Mouse (Mus musculus): ENCODE data around the gene P3h4. TPM values are rescaled to one million over a fixed set of nuclear protein-coding genes. Genes with fewer than 3 reads are reported as not detected.
A peak's percentile ranks its signal among the peaks of the same experiment; 100 is the strongest.

Gene P3h4
- polyA plus RNA-seq, 1 experiment: 185 TPM

DNA sequence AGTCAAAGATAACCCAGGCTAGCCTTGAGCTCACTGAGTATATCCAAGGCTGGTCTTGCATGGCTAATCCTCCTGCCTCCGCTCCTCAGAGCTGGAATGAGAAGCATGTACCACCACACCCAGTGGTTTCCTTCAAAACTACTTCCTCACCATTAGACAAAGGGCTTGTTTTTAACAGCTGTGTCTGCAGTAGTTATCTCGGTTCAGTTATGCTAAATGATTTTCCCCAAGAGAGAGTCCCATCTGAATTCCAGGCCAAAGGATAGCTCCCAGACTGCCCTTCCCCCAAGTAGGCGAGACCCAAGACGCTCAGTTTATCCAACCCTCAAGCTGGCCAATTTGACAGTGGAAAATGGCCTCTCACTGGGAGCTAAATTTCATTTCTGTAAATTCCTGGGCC is 38.6 kb downstream of the P3h4 start:
- TF ChIP-seq USF1 (IDR thresholded peaks at IDR 0.05; ENCODE audit: low read depth) (no peak), MYOD1 (IDR thresholded peaks at IDR 0.05; ENCODE audit: control insufficient read depth, insufficient read length, low read depth) (peak; percentile 9)
- H3K27me3 ChIP-seq (ENCODE audit: control insufficient read depth, insufficient read depth, insufficient read length): no peaks in the 10 kb centered on the region
- H3K4me3 ChIP-seq (ENCODE audit: insufficient read depth, poor library complexity, severe bottlenecking): no peak overlapping the region
- no peaks in the 10 kb centered on the region for H3K79me2 ChIP-seq (ENCODE audit: control insufficient read depth, insufficient read depth)
- no peak overlapping the region for H3ac ChIP-seq (ENCODE audit: control insufficient read depth, insufficient read length, low read depth)
- peaks cover 88% of the 10 kb centered on the region for H3K36me3 ChIP-seq (ENCODE audit: control insufficient read depth, insufficient read depth)
- no peaks in the 10 kb centered on the region for H3K79me3 ChIP-seq (ENCODE audit: low read depth)

DNA sequence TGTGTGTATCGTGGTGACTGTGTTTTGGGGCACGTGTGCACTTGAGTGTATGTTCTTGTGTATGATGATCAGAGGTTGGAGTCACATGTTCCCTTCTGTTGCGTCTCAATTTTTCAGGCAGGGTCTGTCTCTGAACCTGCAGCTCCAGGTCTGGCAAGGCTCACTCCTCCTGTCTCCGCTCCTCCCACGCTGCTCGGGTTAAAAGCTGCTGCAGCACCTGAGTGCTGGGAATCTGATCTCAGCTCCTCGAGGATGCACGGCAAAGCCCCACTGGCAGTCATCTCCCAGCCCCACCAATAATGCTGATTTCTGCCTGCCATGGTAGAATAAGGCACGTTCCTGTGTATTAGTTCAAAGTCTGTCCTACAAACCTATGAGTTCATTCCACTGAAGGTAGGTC is 39.5 kb downstream of the P3h4 start:
- Histone ChIP-seq H3K79me3 (ENCODE audit: low read depth) (no peaks in the 10 kb centered on the region), H3ac (ENCODE audit: control insufficient read depth, insufficient read length, low read depth) (no peak overlapping the region), H3K36me3 (ENCODE audit: control insufficient read depth, insufficient read depth) (peaks cover 86% of the 10 kb centered on the region), H3K27me3 (ENCODE audit: control insufficient read depth, insufficient read depth, insufficient read length) (no peaks in the 10 kb centered on the region), H3K79me2 (ENCODE audit: control insufficient read depth, insufficient read depth) (no peaks in the 10 kb centered on the region), H3K4me3 (ENCODE audit: insufficient read depth, poor library complexity, severe bottlenecking) (no peak overlapping the region)
- TF ChIP-seq MYOD1 (IDR thresholded peaks at IDR 0.05; ENCODE audit: control insufficient read depth, insufficient read length, low read depth): no peak
- TF ChIP-seq CTCF (IDR thresholded peaks at IDR 0.05; ENCODE audit: control insufficient read depth, insufficient read depth, insufficient read length): no peak
- no peak for TF ChIP-seq USF1 (IDR thresholded peaks at IDR 0.05; ENCODE audit: low read depth)

- TF ChIP-seq FOSL1 (IDR thresholded peaks at IDR 0.05; ENCODE audit: insufficient read depth, low read length, poor library complexity, severe bottlenecking): no peak
- no peak for TF ChIP-seq CTCF (IDR thresholded peaks at IDR 0.05; ENCODE audit: control insufficient read depth, insufficient read depth, insufficient read length)
- TF ChIP-seq MAX (IDR thresholded peaks at IDR 0.05): no peak
- no peak for TF ChIP-seq MYOG (IDR thresholded peaks at IDR 0.05; ENCODE audit: control insufficient read depth, extremely low read depth, insufficient read length)
- TF ChIP-seq MYOD1 (IDR thresholded peaks at IDR 0.05; ENCODE audit: control insufficient read depth, insufficient read length, low read depth): no peak
- no peak for TF ChIP-seq USF1 (IDR thresholded peaks at IDR 0.05; ENCODE audit: low read depth)
- no peak for TF ChIP-seq CEBPB (IDR thresholded peaks at IDR 0.05; ENCODE audit: low read depth)
These were observed 42.6 kb downstream of the P3h4 start for GRCm38 (mm10) chr11:100371981-100372558.

DNA sequence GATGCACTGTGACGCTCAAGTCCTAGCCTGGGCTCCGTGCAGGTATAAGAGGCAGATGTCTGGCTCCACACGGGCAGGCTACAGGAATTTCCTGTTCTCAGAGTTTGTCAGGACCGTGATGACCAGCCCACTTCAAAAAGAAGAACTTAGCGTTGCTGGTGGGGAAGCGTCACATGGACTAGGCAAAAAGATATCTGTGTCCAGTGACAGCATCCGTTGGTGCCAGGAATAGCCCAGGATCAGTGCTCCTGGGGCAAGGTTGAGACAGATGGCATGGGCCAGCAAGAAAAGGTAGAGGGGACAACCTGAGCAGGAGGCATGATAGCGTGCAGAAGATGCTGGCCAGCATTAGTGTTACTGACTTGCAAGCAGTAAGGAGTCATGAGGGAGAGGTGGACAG is 44.8 kb downstream of the P3h4 start:
- TF ChIP-seq CEBPB (IDR thresholded peaks at IDR 0.05; ENCODE audit: low read depth) (no peak), MYOD1 (IDR thresholded peaks at IDR 0.05; ENCODE audit: control insufficient read depth, insufficient read length, low read depth) (no peak), MYOG (IDR thresholded peaks at IDR 0.05; ENCODE audit: control insufficient read depth, extremely low read depth, insufficient read length) (no peak), USF1 (IDR thresholded peaks at IDR 0.05; ENCODE audit: low read depth) (no peak)
- Histone ChIP-seq H3K36me3 (ENCODE audit: control insufficient read depth, insufficient read depth) (peaks cover 45% of the 10 kb centered on the region), H3ac (ENCODE audit: control insufficient read depth, insufficient read length, low read depth) (no peak overlapping the region), H3K79me2 (ENCODE audit: control insufficient read depth, insufficient read depth) (no peaks in the 10 kb centered on the region), H3K79me3 (ENCODE audit: low read depth) (no peaks in the 10 kb centered on the region), H3K27me3 (ENCODE audit: control insufficient read depth, insufficient read depth, insufficient read length) (no peaks in the 10 kb centered on the region), H3K4me3 (ENCODE audit: insufficient read depth, poor library complexity, severe bottlenecking) (no peak overlapping the region)

More at GRCm38 (mm10) chr11:100371981-100372558, 42.6 kb downstream of the P3h4 start:
- Histone ChIP-seq H3K79me2 (ENCODE audit: control insufficient read depth, insufficient read depth) (no peaks in the 10 kb centered on the region), H3K27me3 (ENCODE audit: control insufficient read depth, insufficient read depth, insufficient read length) (no peaks in the 10 kb centered on the region), H3ac (ENCODE audit: control insufficient read depth, insufficient read length, low read depth) (no peak overlapping the region), H3K79me3 (ENCODE audit: low read depth) (no peaks in the 10 kb centered on the region), H3K4me3 (ENCODE audit: insufficient read depth, poor library complexity, severe bottlenecking) (no peak overlapping the region), H3K36me3 (ENCODE audit: control insufficient read depth, insufficient read depth) (peaks cover 65% of the 10 kb centered on the region)

DNA sequence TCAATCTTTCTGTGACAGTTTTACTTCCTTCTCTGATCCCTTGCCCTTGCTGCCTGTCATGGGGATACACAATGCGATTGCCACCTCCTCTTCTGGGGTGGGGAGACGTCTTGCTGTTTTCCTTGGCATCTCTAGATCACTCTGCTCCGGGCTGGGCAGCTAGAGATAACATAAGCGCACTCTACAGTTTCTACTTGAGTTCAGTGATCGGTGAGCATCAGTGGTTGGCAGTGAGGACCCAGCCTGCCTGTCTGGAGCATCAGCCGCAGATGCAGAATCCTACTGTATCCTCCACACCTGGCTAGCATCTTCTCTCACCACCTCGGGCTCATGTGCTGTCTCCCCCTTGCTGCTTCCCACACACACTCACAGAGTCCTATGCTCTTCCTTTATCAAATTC is 45.5 kb downstream of the P3h4 start:
- TF ChIP-seq USF1 (IDR thresholded peaks at IDR 0.05; ENCODE audit: low read depth): no peak
- TF ChIP-seq CEBPB (IDR thresholded peaks at IDR 0.05; ENCODE audit: low read depth): no peak
- no peak for TF ChIP-seq FOSL1 (IDR thresholded peaks at IDR 0.05; ENCODE audit: insufficient read depth, low read length, poor library complexity, severe bottlenecking)
- H3K27me3 ChIP-seq (ENCODE audit: control insufficient read depth, insufficient read depth, insufficient read length): no peaks in the 10 kb centered on the region
- no peak overlapping the region for H3ac ChIP-seq (ENCODE audit: control insufficient read depth, insufficient read length, low read depth)
- H3K79me2 ChIP-seq (ENCODE audit: control insufficient read depth, insufficient read depth): no peaks in the 10 kb centered on the region
- no peaks in the 10 kb centered on the region for H3K79me3 ChIP-seq (ENCODE audit: low read depth)
- no peak overlapping the region for H3K4me3 ChIP-seq (ENCODE audit: insufficient read depth, poor library complexity, severe bottlenecking)
- peaks cover 40% of the 10 kb centered on the region for H3K36me3 ChIP-seq (ENCODE audit: control insufficient read depth, insufficient read depth)

GRCm38 (mm10) chr11:100362979-100363562 is 51.6 kb downstream of the P3h4 start:
- no peak overlapping the region for H3K4me3 ChIP-seq (ENCODE audit: insufficient read depth, poor library complexity, severe bottlenecking)
- peak; percentile 49 for TF ChIP-seq CTCF (IDR thresholded peaks at IDR 0.05; ENCODE audit: control insufficient read depth, insufficient read depth, insufficient read length)
- no peak for TF ChIP-seq MYOD1 (IDR thresholded peaks at IDR 0.05; ENCODE audit: control insufficient read depth, insufficient read length, low read depth)
- no peaks in the 10 kb centered on the region for H3K79me2 ChIP-seq (ENCODE audit: control insufficient read depth, insufficient read depth)

More at GRCm38 (mm10) chr11:100362979-100363562, 51.6 kb downstream of the P3h4 start:
- Histone ChIP-seq H3K36me3 (ENCODE audit: control insufficient read depth, insufficient read depth) (no peaks in the 10 kb centered on the region), H3K27me3 (ENCODE audit: control insufficient read depth, insufficient read depth, insufficient read length) (peaks cover 3% of the 10 kb centered on the region), H3K79me3 (ENCODE audit: low read depth) (no peaks in the 10 kb centered on the region), H3ac (ENCODE audit: control insufficient read depth, insufficient read length, low read depth) (no peak overlapping the region)

Measured in C2C12 (cell line).